Mouse (Mus musculus): ENCODE results near the gene Kirrel3. TPM values are rescaled to one million over a fixed set of nuclear protein-coding genes. Genes with fewer than 3 reads are reported as not detected.
A peak's percentile ranks its signal among the peaks of the same experiment; 100 is the strongest.

The Kirrel3 gene
- polyA plus RNA-seq, 1 experiment from 2014 or later = 1.3 TPM

GRCm38 (mm10) chr9:35016762-35017161, 531.1 kb downstream of the Kirrel3 start:
- Histone ChIP-seq H3K27ac (ENCODE audit: poor library complexity, severe bottlenecking) (no peak overlapping the region), H3K9ac (no peak overlapping the region), H3K9me3 (replicated peaks) (no peaks in the 10 kb centered on the region), H3K4me2 (no peak overlapping the region), H3K4me1 (replicated peaks) (peaks cover 16% of the 10 kb centered on the region), H3K36me3 (no peaks in the 10 kb centered on the region), H3K4me3 (no peak overlapping the region), H3K27me3 (replicated peaks) (peaks cover 12% of the 10 kb centered on the region; the same call in 1 of the 2 replicates)
- 32% methylated on average over 4 of the region's 4 CpGs for WGBS
- ATAC-seq (ENCODE audit: insufficient number of reproducible peaks, low FRiP score) = no peak

GRCm38 (mm10) chr9:35017563-35017962, 531.9 kb downstream of the Kirrel3 start:
- peaks cover 16% of the 10 kb centered on the region for H3K4me1 ChIP-seq (replicated peaks)
- H3K4me3 ChIP-seq = peak overlapping the region; percentile 21
- peaks cover 12% of the 10 kb centered on the region; the same call in 1 of the 2 replicates for H3K27me3 ChIP-seq (replicated peaks)
- H3K27ac ChIP-seq (ENCODE audit: poor library complexity, severe bottlenecking) = no peak overlapping the region
- H3K36me3 ChIP-seq = no peaks in the 10 kb centered on the region
- H3K4me2 ChIP-seq = peak overlapping the region; percentile 64
- 11% methylated on average over 13 of the region's 13 CpGs for WGBS
- peak; percentile 23; the same call in 1 of the 2 replicates for ATAC-seq (ENCODE audit: insufficient number of reproducible peaks, low FRiP score)
- no peak overlapping the region for H3K9ac ChIP-seq
- H3K9me3 ChIP-seq (replicated peaks) = no peaks in the 10 kb centered on the region

GRCm38 (mm10) chr9:35018056-35018455, 532.4 kb downstream of the Kirrel3 start:
- H3K4me2 ChIP-seq = peak overlapping the region; percentile 64
- H3K9ac ChIP-seq = no peak overlapping the region
- H3K27ac ChIP-seq (ENCODE audit: poor library complexity, severe bottlenecking) = no peak overlapping the region
- ATAC-seq (ENCODE audit: insufficient number of reproducible peaks, low FRiP score) = no peak
- H3K4me3 ChIP-seq = no peak overlapping the region
- 15% methylated on average over 5 of the region's 5 CpGs for WGBS
- H3K4me1 ChIP-seq (replicated peaks) = peaks cover 16% of the 10 kb centered on the region
- no peaks in the 10 kb centered on the region for H3K36me3 ChIP-seq
- H3K27me3 ChIP-seq (replicated peaks) = peaks cover 12% of the 10 kb centered on the region; the same call in 1 of the 2 replicates
- H3K9me3 ChIP-seq (replicated peaks) = no peaks in the 10 kb centered on the region

- ATAC-seq (ENCODE audit: insufficient number of reproducible peaks, low FRiP score) = no peak
- Histone ChIP-seq H3K4me2 (no peak overlapping the region), H3K4me1 (replicated peaks) (peaks cover 19% of the 10 kb centered on the region), H3K27me3 (replicated peaks) (peaks cover 22% of the 10 kb centered on the region), H3K4me3 (no peak overlapping the region), H3K27ac (ENCODE audit: poor library complexity, severe bottlenecking) (no peak overlapping the region), H3K9me3 (replicated peaks) (no peaks in the 10 kb centered on the region), H3K36me3 (no peaks in the 10 kb centered on the region), H3K9ac (no peak overlapping the region)
- WGBS = 11% methylated on average over 3 of the region's 3 CpGs
Measured at GRCm38 (mm10) chr9:35019372-35019771, 533.7 kb downstream of the Kirrel3 start.

GRCm38 (mm10) chr9:35020015-35020653, 534.4 kb downstream of the Kirrel3 start:
- ATAC-seq (ENCODE audit: insufficient number of reproducible peaks, low FRiP score) = no peak
- no peaks in the 10 kb centered on the region for H3K9me3 ChIP-seq (replicated peaks)
- WGBS = 61% methylated on average over 11 of the region's 11 CpGs

GRCm38 (mm10) chr9:35021744-35022143, 536.0 kb downstream of the Kirrel3 start:
- H3K4me3 ChIP-seq = no peak overlapping the region
- H3K4me1 ChIP-seq (replicated peaks) = peaks cover 31% of the 10 kb centered on the region
- H3K27ac ChIP-seq (ENCODE audit: poor library complexity, severe bottlenecking) = no peak overlapping the region
- no peak overlapping the region for H3K4me2 ChIP-seq
- H3K27me3 ChIP-seq (replicated peaks) = peaks cover 34% of the 10 kb centered on the region
- H3K36me3 ChIP-seq = no peaks in the 10 kb centered on the region
- no peaks in the 10 kb centered on the region for H3K9me3 ChIP-seq (replicated peaks)
- ATAC-seq (ENCODE audit: insufficient number of reproducible peaks, low FRiP score) = no peak
- H3K9ac ChIP-seq = no peak overlapping the region
- WGBS = 79% methylated on average over 1 of the region's 1 CpGs

More at GRCm38 (mm10) chr9:35020015-35020653, 534.4 kb downstream of the Kirrel3 start:
- Histone ChIP-seq H3K9ac (no peak overlapping the region), H3K4me3 (no peak overlapping the region), H3K4me2 (no peak overlapping the region), H3K36me3 (no peaks in the 10 kb centered on the region), H3K4me1 (replicated peaks) (peaks cover 26% of the 10 kb centered on the region), H3K27ac (ENCODE audit: poor library complexity, severe bottlenecking) (no peak overlapping the region), H3K27me3 (replicated peaks) (peaks cover 24% of the 10 kb centered on the region)

- 2% methylated on average over 25 of the region's 25 CpGs for WGBS
- peaks cover 28% of the 10 kb centered on the region for H3K27me3 ChIP-seq (replicated peaks)
Measured at GRCm38 (mm10) chr9:35024591-35025496, 539.1 kb downstream of the Kirrel3 start.

GRCm38 (mm10) chr9:35026311-35026710, 540.6 kb downstream of the Kirrel3 start:
- H3K4me2 ChIP-seq = no peak overlapping the region
- no peak overlapping the region for H3K27ac ChIP-seq (ENCODE audit: poor library complexity, severe bottlenecking)
- H3K4me1 ChIP-seq (replicated peaks) = peaks cover 22% of the 10 kb centered on the region
- WGBS = 75% methylated on average over 6 of the region's 6 CpGs
- H3K36me3 ChIP-seq = no peaks in the 10 kb centered on the region
- no peak overlapping the region for H3K4me3 ChIP-seq
- no peaks in the 10 kb centered on the region for H3K9me3 ChIP-seq (replicated peaks)
- no peak overlapping the region for H3K9ac ChIP-seq
- no peak for ATAC-seq (ENCODE audit: insufficient number of reproducible peaks, low FRiP score)
- peaks cover 22% of the 10 kb centered on the region for H3K27me3 ChIP-seq (replicated peaks)

More at GRCm38 (mm10) chr9:35024591-35025496, 539.1 kb downstream of the Kirrel3 start:
- Histone ChIP-seq H3K27ac (ENCODE audit: poor library complexity, severe bottlenecking) (no peak overlapping the region), H3K4me2 (peak overlapping the region; percentile 78), H3K4me3 (peak overlapping the region; percentile 31), H3K9ac (peak overlapping the region; percentile 38), H3K36me3 (no peaks in the 10 kb centered on the region), H3K9me3 (replicated peaks) (no peaks in the 10 kb centered on the region), H3K4me1 (replicated peaks) (peaks cover 22% of the 10 kb centered on the region)
- ATAC-seq (ENCODE audit: insufficient number of reproducible peaks, low FRiP score) = no peak; the same call in 1 of the 2 replicates

- H3K36me3 ChIP-seq = no peaks in the 10 kb centered on the region
- 50% methylated on average over 6 of the region's 6 CpGs for WGBS
- no peak overlapping the region for H3K9ac ChIP-seq
- no peak overlapping the region for H3K27ac ChIP-seq (ENCODE audit: poor library complexity, severe bottlenecking)
- H3K4me1 ChIP-seq (replicated peaks) = peaks cover 22% of the 10 kb centered on the region
- H3K4me2 ChIP-seq = no peak overlapping the region
- H3K9me3 ChIP-seq (replicated peaks) = no peaks in the 10 kb centered on the region
- ATAC-seq (ENCODE audit: insufficient number of reproducible peaks, low FRiP score) = no peak
- no peak overlapping the region for H3K4me3 ChIP-seq
- H3K27me3 ChIP-seq (replicated peaks) = peaks cover 22% of the 10 kb centered on the region
Measured at GRCm38 (mm10) chr9:35026897-35027311, 541.2 kb downstream of the Kirrel3 start.

- Histone ChIP-seq H3K4me2 (no peak overlapping the region), H3K4me3 (no peak overlapping the region), H3K27ac (ENCODE audit: poor library complexity, severe bottlenecking) (no peak overlapping the region), H3K36me3 (no peaks in the 10 kb centered on the region), H3K9me3 (replicated peaks) (no peaks in the 10 kb centered on the region), H3K4me1 (replicated peaks) (peaks cover 22% of the 10 kb centered on the region), H3K27me3 (replicated peaks) (peaks cover 22% of the 10 kb centered on the region), H3K9ac (no peak overlapping the region)
- WGBS = 76% methylated on average over 6 of the region's 6 CpGs
- no peak for ATAC-seq (ENCODE audit: insufficient number of reproducible peaks, low FRiP score)
Measured at GRCm38 (mm10) chr9:35027382-35027997, 541.8 kb downstream of the Kirrel3 start.

GRCm38 (mm10) chr9:35030823-35031222, 545.1 kb downstream of the Kirrel3 start:
- ATAC-seq (ENCODE audit: insufficient number of reproducible peaks, low FRiP score) = no peak
- no peak overlapping the region for H3K27ac ChIP-seq (ENCODE audit: poor library complexity, severe bottlenecking)
- no peak overlapping the region for H3K9ac ChIP-seq
- peaks cover 9% of the 10 kb centered on the region; the same call in 1 of the 2 replicates for H3K27me3 ChIP-seq (replicated peaks)
- H3K36me3 ChIP-seq = no peaks in the 10 kb centered on the region
- H3K4me3 ChIP-seq = no peak overlapping the region
- 70% methylated on average over 5 of the region's 5 CpGs for WGBS
- H3K4me1 ChIP-seq (replicated peaks) = peaks cover 12% of the 10 kb centered on the region
- H3K4me2 ChIP-seq = no peak overlapping the region
- no peaks in the 10 kb centered on the region for H3K9me3 ChIP-seq (replicated peaks)

All from heart, embryonic 12.5 days (tissue).